Mouse (Mus musculus): ENCODE results near the gene Gnaq.

Gnaq gene

DNA sequence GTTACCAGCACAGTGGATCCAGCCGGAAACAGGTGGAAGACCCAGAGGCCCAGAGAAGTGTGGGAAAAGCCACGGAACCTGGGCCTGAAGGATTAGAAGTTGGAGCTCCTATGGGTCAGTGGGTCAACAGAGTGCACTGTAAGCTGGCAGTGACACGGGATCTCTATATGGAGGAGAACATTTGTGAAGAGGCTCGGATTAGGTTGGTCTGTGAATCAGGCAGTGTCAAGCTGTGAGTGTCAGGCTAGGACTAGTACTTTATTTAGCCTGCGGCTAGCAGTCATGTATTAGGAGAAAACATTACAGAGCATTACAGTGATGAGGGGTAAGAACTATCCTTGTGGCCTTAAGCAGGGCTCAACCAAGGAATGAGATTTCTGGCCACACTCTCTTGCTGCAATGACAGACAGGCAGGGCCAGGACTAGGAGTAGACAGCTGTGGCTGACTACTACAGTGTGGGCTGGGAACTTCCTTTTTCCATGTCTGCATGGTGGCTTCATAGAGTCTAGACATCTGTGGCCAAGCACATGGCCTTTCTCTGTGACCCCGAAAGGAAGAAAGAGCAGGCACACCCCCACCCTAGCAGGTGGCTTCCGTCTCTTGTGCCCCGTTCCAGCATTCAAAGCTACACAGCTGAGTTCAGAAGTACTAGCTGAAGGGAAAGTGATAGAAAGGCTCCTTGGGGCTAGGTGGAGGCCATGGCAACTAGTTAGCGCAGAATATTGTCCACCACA, 240.3 kb downstream of the Gnaq start:
- no peak for DNase-seq (ENCODE audit: low read depth)

DNA sequence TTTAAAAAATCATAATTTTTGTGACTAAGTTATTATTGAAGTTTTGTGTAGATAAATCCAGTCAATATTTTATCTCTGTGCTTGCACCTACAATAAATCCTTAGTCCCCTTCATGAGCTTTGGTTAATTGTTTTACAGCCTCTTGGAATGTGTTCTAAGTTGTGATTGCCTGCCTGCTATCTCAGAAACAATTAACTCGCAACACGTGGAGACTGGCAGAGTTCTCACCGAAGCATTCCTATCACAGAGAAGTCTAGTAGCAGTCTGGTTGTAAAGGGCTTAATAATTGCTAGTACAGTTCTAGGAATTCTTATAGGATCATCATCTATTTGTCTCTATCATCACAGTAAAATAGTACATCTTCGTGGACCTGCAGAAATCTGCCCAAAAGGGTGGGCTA, 243.2 kb downstream of the Gnaq start:
- no peak for DNase-seq (ENCODE audit: low read depth)

DNA sequence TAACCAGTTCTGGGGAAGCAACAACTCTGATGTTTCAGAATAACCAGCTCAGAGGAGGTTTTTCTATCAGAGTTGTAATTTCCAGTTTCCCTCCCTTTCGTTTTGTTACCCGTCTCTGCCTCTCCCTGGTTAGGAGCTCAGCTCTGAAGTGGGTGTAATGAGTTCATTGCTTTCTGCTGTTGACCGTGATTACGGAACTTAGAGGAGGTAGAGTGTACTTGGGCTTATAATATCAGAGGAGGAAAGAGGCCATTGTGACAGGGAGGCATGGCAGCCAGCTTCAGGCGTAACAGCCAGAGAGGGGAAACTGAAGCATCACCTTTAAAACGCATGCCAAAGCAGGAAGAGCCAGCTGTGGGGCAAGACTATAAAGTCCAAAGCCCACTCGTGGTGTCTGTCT, 245.9 kb downstream of the Gnaq start:
- DNase-seq (ENCODE audit: low read depth) = no peak

DNA sequence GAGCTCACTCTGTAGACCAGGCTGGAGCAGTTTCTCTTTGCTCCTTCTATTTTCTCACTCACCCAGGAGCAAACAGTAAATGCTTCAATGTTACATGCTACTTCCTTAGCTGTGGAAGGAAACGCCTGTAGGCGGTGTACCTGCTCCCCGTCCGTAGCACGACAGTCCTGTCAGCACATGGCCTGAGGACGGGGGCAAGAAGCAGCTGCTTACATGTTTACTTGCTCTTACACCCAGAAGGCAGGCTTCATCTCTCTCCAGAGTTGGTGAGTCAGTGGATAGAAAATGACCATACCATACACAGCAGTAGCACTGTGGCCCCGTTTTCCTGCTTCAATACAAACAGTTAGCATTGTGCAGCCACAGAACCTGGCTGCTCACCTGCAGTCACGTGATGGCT, 247.1 kb downstream of the Gnaq start:
- no peak for DNase-seq (ENCODE audit: low read depth)

DNA sequence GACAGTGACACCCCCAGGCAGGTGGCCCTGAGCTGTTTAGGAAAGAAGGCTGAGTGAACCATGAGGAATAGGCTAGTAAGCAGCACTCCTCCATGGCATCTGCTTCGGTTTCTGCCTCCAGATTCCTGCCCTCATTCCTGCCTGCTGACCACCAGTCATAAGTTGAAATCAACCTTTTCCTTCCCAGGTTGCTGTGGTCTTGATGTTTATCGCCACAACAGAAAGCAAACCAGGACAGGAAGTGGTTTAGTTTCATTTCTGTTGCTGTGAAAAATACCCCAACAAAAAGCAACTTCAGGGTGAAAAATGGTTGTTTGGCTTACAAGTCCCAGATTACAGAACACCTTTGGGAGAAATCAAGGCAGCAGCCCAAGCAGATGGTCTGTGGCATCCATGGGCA, 249.8 kb downstream of the Gnaq start:
- no peak for DNase-seq (ENCODE audit: low read depth)

DNA sequence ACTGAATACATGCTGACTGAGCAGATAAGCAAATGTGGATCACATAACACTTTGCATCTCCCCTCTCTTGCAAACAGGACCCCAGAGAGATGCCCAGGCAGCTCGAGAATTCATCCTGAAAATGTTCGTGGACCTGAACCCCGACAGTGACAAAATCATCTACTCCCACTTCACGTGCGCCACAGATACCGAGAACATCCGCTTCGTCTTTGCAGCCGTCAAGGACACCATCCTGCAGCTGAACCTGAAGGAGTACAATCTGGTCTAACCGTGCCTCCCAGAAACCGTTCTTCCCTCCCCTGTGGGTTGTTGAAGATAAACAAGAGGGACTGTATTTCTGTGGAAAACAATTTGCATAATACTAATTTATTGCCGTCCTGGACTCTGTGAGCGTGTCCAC, 250.5 kb downstream of the Gnaq start:
- no peak for DNase-seq (ENCODE audit: low read depth)

DNA sequence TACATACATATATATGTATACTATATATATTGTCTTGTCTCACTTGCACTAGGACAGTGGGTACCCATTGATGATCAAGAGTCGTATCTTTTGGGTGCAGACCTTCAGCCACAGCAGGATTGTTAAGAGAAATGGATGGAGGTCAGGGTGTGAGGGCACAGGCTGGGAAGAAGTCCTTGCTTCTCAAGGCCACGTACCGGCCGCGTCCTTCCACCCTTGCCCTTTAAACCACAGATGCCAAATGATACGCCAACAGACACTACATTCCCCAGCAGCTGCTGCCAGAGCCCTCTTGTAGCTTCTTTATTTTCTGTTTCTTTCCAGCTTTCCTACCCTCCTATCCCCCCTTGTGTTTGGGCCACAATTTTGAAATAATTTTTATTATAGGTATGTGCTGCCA, 251.5 kb downstream of the Gnaq start:
- no peak for DNase-seq (ENCODE audit: low read depth)

DNA sequence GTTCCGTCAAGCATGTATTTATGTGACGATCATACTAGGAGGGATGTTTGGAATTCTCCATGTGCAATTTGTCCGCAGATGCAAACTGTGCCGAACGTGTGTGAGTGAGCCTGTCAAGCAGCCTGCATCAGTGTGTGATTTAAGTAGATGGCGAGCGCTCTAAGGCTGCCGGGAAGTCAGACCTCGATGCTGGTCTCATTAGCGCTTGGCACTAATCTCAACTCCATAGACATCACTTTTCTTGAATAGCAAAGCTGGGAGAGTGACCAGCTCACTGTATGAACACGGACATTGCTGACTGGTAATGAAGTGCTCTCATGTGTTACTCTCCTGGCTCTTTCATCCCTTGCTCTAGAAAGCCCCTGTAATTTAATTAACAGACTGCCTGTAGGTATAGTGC, 252.3 kb downstream of the Gnaq start:
- DNase-seq (ENCODE audit: low read depth) = no peak

DNA sequence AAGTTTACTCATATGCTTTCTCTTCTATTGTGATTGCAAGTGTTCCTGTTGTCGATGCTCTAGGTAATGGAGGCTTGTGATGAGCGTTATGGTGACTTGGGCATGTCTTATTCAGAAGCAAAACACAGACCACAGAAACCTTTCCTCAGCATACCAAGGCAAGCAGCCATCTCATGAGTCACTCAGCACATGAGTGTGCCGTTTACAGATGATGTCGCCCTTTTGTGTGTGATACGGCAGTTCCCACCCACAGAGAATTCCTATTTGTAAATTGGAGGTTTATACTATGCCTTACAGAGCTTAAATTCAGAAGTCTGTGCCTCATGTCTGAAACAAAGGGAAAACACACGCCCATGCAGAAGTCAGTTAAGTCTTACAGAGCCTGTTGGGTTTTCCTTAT, 253.9 kb downstream of the Gnaq start:
- DNase-seq (ENCODE audit: low read depth) = peak; percentile 90

DNA sequence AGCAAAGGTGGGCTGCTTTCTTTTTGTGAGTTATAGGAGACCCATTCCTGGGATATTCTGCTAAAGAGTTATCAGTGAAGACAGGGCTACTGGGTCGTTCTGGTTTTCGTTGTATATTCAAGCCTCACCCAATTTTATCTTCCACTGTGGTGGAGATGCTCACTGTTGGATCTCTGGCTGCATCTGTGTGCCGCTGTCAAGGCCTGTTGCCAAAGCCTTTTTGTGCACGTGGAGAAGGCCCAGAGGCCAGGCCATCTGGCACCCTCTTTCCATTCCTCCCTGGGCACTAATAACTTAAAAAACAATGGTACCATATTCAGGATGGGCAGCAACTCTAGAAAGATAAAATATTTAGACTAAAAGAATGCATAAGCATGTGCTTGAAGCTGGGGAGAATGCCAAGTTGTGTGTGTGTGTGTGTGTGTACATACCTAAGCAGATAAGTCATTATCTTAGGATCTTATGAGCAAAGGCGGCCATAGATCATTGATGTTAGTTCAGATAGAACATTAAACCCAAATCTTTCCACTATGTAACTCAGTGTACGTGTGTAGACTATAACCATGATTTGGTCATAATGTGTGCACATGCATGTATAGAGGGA, 257.7 kb downstream of the Gnaq start:
- peak; percentile 59 for DNase-seq (ENCODE audit: low read depth)

DNA sequence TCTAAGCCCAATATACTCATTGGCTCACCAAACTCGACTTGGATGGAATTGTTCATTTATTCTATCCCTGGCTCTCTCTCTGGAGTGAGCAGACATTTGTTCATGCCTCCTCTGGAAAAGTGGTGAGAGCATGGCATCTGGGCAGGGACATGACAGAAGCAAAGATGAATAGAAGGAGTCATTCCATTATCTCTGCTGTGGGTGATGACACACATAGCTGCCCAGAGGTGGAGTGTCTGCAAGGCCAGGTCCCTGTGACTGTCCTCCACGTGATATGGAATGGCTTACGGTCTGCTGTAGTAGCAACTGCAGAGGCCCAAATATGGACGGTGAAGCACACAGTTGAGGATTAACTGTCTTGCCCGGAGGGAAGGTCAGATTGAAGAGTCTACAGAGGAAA, 261.8 kb downstream of the Gnaq start:
- no peak for DNase-seq (ENCODE audit: low read depth)

DNA sequence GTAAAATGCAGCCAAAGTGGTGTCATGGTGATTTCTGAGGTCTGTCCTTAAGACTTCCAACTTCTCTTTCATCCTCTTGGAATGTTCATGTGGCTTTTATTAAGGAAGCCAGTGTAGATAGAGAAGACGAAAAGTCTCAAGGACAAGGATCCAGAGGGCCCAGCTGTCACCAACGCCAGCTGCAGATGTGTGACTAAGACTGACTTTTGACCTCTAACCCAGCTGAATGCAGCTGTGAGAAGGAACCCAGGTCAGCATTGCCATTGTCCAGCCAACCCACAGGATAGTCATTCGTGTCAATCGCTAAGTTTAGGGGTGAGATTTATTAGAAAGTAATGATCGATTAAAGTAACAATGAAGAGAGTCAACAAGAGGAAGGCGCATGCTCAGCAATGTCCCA, 270.5 kb downstream of the Gnaq start:
- no peak for DNase-seq (ENCODE audit: low read depth)

DNA sequence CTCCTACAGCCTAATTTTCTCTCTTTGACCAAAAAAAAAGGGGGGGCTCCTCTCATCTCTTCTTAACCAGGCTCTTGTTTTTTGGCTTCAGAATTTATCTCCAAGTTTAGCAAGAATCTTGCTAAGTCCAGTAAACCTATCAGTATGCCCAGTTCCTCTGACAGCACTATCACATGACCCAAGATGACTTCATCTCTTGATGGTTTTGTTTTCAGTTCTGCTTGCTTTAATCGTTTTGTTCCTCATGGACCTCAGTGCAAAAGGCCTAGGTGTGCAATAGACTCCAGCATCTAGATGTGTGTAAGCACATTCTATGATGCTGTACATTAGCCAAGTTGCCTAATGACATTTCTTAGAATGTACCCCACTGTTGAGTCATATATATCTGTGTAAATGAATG, 275.1 kb downstream of the Gnaq start:
- DNase-seq (ENCODE audit: low read depth) = peak; percentile 39

DNA sequence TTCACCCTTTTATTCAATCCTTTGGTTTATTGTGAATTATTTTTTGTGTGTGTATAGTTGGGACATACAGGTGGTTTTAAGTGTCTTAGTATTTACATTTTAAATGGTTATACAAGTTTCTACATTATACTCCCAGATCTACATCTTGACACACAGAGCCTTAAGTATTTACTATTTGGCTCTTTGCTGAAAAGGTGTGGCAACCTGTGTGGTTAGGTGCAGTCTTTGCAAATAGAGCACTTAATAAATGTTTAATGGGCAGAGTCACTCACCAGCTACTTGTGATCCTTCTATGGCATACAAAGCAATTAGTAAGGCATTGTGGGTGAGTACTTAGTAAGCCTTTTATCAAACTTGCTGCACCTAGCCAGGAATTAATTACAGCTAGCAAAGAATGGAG, 278.7 kb downstream of the Gnaq start:
- DNase-seq (ENCODE audit: low read depth) = no peak

DNA sequence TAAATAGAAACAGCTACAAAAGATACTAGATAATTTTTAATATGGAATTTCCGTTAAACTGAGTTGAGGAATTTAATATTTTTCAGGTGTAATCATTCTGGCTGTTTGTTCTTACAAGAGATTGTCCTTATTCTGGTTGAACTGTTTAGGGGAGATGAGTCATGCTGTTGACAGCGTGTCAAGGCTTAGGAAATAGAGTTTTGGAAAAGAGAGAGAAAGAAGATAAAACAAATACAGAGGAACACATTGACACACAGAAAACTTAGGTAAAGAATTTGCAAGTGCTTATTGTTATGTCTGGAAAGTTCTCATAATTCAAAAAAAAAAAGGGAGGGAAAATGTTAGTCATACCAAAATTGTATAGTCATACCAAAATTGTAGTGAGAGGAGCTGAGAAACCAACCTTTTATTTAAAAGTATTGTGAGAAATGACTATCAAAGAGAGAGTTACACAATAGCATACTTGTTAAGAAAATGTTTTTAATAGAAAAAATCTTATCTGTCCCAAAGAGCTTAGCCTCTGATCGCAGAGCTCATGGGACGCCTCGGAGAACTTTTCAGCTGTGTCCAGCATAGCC, 285.5 kb downstream of the Gnaq start:
- DNase-seq (ENCODE audit: low read depth) = peak; percentile 62

DNA sequence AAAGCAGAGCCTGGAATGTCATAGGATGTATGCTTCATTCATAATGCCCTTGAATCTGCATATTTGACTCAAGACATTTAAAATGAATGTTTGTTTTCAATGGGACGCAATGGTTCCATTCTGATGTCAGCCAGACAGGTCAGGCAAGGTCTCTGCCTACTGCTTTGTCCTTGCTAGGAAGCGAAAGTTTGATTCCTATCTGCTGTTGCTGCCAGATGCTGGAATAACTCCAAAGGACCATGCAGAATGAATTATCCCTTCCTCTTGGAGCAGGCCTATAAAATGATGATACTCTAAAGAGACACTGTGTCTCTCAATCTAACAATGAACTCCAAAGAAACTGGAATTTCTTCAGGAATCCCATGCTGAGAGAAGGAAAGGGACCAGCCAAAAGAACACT, 293.0 kb downstream of the Gnaq start:
- DNase-seq (ENCODE audit: low read depth) = peak; percentile 25

DNA sequence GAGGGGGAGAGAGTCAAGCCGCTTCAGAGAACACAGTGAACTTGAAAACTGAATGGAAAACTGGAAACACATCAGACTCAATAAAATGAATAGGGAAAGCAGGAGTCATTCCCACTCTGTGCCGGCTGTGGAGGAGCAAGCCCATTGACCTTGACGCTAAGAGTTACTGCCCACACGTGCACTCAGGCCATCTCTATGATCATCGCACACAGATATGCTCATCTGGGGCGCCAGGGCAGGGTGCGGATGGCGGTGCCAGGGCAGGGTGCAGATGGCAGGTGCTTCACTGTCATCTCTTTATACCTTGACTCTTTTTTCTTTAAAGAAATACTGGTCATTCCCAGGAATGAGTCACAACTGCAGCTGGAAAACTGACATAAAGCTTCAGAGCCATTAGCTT, 298.7 kb downstream of the Gnaq start:
- DNase-seq (ENCODE audit: low read depth) = no peak

DNA sequence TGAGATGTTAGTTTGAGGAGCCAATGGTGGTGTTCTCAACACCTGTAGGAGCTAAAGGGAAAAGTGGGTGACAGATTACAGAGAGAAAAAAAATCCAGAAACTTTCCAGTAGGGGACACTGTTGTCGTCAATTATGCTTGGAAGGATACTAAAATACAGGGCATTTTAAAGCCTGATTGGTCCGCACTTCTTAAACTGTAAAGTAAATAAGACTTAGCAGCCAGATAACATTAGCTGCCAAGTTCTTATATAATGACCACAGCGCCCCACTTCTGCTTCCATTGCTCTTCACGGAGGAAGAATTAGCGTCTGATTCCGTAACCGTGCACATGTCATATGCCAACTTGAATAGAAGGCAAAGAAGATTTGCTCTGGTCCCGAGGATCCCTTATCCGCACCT, 302.2 kb downstream of the Gnaq start:
- no peak for DNase-seq (ENCODE audit: low read depth)

DNA sequence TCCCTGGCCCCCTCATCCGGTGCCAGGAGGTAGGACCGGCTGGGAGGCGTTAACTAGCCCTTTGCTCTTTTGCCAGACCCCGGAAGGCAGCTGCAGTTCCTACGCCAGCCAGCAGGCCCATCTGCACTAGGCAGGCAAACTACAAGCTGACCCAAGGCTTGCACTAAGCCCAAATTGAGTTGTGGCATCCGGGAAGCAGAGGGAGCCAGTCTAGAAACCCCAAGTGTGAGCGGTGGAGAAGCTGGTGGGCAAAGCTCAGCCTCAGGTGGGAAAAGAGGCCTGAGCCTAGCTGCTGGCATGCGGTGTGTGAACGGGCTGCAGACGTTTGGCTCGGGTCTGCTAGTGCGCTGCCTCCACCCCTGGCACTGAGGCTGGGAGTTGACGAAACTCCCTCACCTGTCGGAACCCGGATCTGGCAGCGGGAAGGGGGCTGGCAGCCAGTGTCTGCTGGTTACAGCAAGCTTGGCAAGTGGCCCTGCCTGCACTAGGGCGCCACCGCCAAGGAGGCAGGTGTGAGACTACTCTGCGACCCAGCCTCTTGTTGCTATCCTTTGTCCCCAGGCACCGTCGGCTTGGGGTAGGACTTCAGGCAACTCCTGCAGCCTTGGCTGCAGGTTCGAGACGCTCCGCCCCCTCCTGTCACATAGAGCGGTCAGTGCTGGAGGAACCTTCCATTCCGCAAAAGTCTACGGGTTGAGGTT, 303.1 kb downstream of the Gnaq start, which contains the start of gene Gna14:
Gna14 (plus strand) TSS at position 232 of the 701 bp plus-strand sequence.
- DNase-seq (ENCODE audit: low read depth) = peak; percentile 25

DNA sequence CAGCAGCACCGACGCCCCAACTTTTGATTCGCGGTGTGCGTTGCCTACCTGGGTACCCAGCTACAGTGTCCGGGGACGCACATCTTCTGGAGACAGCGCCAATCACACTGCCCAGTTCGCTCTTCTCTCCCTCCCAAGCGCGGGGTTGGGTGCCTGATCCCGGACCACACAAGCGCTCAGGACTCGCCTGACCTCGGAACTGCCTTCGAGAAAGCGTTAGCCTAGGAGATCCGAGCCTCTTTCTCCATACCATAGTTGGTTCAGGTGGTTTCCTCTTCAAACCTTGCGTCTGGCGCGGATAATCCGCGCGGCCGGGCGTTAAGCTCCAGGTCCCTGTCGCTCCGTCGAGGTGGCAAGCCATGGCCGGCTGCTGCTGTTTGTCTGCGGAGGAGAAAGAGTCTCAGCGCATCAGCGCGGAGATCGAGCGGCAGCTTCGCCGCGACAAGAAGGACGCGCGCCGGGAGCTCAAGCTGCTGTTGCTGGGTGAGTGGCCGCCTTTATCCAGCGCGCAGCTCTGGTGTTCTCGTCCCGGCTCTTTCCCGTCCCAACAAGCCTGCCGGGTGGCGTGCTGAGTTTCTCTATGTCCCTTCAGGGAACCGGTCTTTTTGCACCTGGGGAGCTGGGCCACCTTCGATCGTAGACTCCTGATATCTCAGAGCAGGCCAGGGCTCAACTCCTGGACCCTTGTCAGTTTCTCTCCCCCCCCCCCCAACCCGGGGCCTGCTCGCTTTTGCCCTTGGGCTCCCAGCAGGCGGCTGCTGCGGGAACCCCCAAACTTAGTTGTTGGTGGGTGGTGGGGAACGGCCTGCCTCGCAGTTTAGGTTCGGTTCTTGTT, 303.9 kb downstream of the Gnaq start:
- DNase-seq (ENCODE audit: low read depth) = no peak
